Mouse (Mus musculus) midbrain, postnatal 0 days (tissue): ENCODE data around the gene Dolk. TPM values are rescaled to one million over a fixed set of nuclear protein-coding genes. Genes with fewer than 3 reads are reported as not detected.
A peak's percentile ranks its signal among the peaks of the same experiment; 100 is the strongest.

Source experiments
- ATAC-seq: fragments of 200-750 bp; cut with Nextera tagmentation; 2 replicates; pipeline ENCODE4 v1.8.0; 2017; ENCODE audit warnings: moderate number of reproducible peaks, mild to moderate bottlenecking, moderate TSS enrichment, moderate library complexity; ENCODE audit not compliant: low FRiP score
- DNase-seq: peaks from one replicate; pipeline ENCODE4 v3.0.0-alpha.2; 2015; ENCODE audit warnings: low spot score
- H3K27ac ChIP-seq: fragments of 300-500 bp; sonication (generic); 2 replicates; pipeline ENCODE4 v1.5.1; 2014; ENCODE audit warnings: low read depth, mild to moderate bottlenecking, low read length, mixed read lengths
- H3K27me3 ChIP-seq: fragments of 300-500 bp; sonication (generic); 2 replicates; pipeline ENCODE4 v1.6.1; 2014; ENCODE audit warnings: low read length, control low read depth, mixed read lengths; ENCODE audit not compliant: insufficient read depth
- H3K36me3 ChIP-seq: fragments of 300-500 bp; sonication (generic); 2 replicates; pipeline ENCODE4 v1.6.1; 2014; ENCODE audit warnings: low read length, control low read depth, mixed read lengths; ENCODE audit not compliant: insufficient read depth
- H3K4me1 ChIP-seq: fragments of 300-500 bp; sonication (generic); 2 replicates; pipeline ENCODE4 v1.6.1; 2014; ENCODE audit warnings: mild to moderate bottlenecking, control low read depth, antibody characterized with exemption, low read length, mixed read lengths; ENCODE audit not compliant: insufficient read depth
- H3K4me2 ChIP-seq: fragments of 300-500 bp; sonication (generic); 2 replicates; pipeline ENCODE4 v1.6.1; 2014; ENCODE audit warnings: low read depth, mild to moderate bottlenecking, low read length, mixed read lengths; ENCODE audit not compliant: poor library complexity, severe bottlenecking
- H3K4me3 ChIP-seq: fragments of 300-500 bp; sonication (generic); 2 replicates; pipeline ENCODE4 v1.5.1; 2014; ENCODE audit warnings: low read depth, mild to moderate bottlenecking, low read length, moderate library complexity
- H3K9ac ChIP-seq: fragments of 300-500 bp; sonication (generic); replicated peaks from 2 replicates; pipeline ENCODE4 v1.6.1; 2014; ENCODE audit warnings: mild to moderate bottlenecking, low read length, moderate library complexity, mixed read lengths; ENCODE audit not compliant: poor library complexity, severe bottlenecking
- H3K9me3 ChIP-seq: fragments of 300-500 bp; sonication (generic); 2 replicates; pipeline ENCODE4 v1.6.1; 2016; ENCODE audit warnings: low read length, control low read depth
- CTCF ChIP-seq: IDR thresholded peaks from 2 replicates; pipeline ENCODE4 v1.5.1; 2016; ENCODE audit warnings: antibody characterized with exemption, mild to moderate bottlenecking
- WGBS: fragments of 180-500 bp; shearing (Covaris S2); extraction: QIAGEN DNeasy Blood & Tissue Kit; methylation state at CpG from one replicate; pipeline ENCODE4 v1.1.7; 2014; 5-methylcytosine and 5-hydroxymethylcytosine counted together
- polyA plus RNA-seq: library from polyadenylated mRNA; unstranded; fragments of >200 nt; fragmentation: Nextera tagmentation; extraction: Ambion mirVana; gene quantifications from 2 replicates; pipeline ENCODE4 v1.2.1, GENCODE M21; 2015
- total RNA-seq: library from RNA; depleted of rRNA; stranded (reverse); fragments of >200 nt; gene quantifications from 2 replicates; pipeline ENCODE4 v1.2.3, GENCODE M21; 2014

The Dolk gene
- total and polyA plus RNA-seq, 2 experiments from 2014 or later, result 38.7 to 44.7 TPM

GRCm38 (mm10) chr2:30266392-30266941, 19.7 kb downstream of the Dolk start:
- H3K9ac ChIP-seq, result no peak overlapping the region
- no peak for ATAC-seq

DNA sequence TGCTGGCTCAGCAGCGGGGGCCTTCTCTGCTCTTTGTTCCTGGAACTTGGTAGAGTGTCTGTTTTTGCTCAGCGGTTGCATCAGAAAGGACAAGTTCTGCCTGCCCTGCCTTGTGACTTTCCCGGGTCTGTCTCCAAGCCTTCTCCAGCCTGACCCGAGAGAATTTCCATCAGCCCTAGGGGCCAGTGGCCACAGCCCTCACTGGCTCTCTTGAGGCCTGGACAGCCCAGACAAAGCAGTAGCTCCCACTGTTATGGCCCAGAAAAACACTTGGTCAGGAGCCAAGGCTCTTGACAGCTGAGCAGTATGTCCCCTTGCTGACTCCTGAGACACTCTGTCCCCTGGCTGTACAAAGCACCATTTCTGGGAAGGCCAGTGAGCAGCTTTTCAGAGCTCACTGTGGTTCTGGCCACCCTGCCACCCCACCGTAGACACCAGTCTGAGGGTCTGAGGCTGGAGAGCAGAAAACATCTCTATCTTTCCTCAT, 20.3 kb downstream of the Dolk start, which contains the start of gene Phyhd1:
Gene Phyhd1 (plus strand): TSS at position 437 of the 487 bp plus-strand sequence.
- WGBS, result 30% methylated on average over 5 of the region's 5 CpGs
- H3K27ac ChIP-seq, result peak within 1 kb of the TSS; percentile 73
- ATAC-seq (peak; percentile 52; the same call in 1 of the 2 replicates), DNase-seq (peak; percentile 92)
- peaks cover 3% of the 10 kb centered on the region; the same call in 1 of the 2 replicates for H3K4me1 ChIP-seq
- no peak within 1 kb of the TSS for H3K4me2 ChIP-seq
- no peak within 1 kb of the TSS for H3K9ac ChIP-seq
- H3K27me3 ChIP-seq, result no peaks in the 10 kb centered on the region
- H3K4me3 ChIP-seq, result no peak within 1 kb of the TSS
- TF ChIP-seq CTCF, result no peak
- H3K9me3 ChIP-seq, result no peaks in the 10 kb centered on the region
- H3K36me3 ChIP-seq, result peaks cover 38% of the 10 kb centered on the region

More at GRCm38 (mm10) chr2:30266392-30266941, 19.7 kb downstream of the Dolk start:
- Histone ChIP-seq H3K4me1 (peaks cover 3% of the 10 kb centered on the region; the same call in 1 of the 2 replicates), H3K4me2 (no peak overlapping the region), H3K36me3 (peaks cover 36% of the 10 kb centered on the region), H3K9me3 (no peaks in the 10 kb centered on the region), H3K27ac (peak overlapping the region; percentile 73), H3K4me3 (no peak overlapping the region), H3K27me3 (no peaks in the 10 kb centered on the region)
- WGBS, result 12% methylated on average over 4 of the region's 4 CpGs
- DNase-seq, result peak; percentile 50
- TF ChIP-seq CTCF, result no peak

DNA sequence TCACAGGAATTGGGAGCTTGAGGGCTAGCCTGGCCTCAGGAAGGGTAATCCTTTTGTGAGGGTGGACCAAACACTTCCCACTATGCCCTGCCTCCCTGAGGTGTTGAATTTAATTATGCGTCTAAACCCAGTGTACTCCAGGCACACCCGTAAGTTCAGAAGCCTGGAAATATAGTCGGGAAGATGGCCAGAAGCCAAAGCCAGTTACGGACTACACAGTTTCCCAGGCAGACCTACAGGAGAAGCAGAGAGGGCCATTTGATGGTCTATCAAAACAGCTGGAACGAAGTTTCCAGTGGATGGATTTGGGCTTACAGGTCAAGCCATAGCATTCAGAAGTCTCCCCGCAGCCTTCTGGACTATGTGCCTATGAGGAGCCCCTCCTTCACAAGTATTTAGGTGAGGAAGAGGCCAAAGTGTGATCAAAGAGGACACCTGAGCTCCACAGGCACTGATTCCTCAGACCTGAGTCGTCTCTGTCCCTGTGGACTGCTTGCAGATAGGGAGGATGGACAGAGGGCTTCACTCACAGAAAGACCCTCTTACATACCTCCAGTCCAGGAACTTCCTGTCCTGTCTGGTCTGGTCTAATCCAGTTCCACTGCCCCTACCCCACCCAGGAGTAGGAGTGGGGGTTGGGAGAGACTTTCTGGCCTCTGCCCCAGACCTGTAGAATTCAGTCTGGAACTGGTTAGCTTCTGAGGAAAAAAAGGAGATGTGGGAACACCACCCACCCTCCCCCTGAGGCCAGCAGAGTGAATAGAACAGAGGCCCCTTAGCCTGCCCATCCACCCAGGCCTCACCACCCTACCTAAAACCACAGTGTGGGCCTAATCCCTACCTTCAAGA, 21.2 kb downstream of the Dolk start:
- Histone ChIP-seq H3K4me3 (no peak overlapping the region), H3K9ac (no peak overlapping the region), H3K27me3 (no peaks in the 10 kb centered on the region), H3K4me2 (no peak overlapping the region), H3K27ac (peak overlapping the region; percentile 73), H3K4me1 (peaks cover 3% of the 10 kb centered on the region; the same call in 1 of the 2 replicates), H3K36me3 (peaks cover 42% of the 10 kb centered on the region), H3K9me3 (no peaks in the 10 kb centered on the region)
- DNase-seq, result no peak
- TF ChIP-seq CTCF, result no peak
- ATAC-seq, result no peak
- 69% methylated on average over 7 of the region's 7 CpGs for WGBS

- H3K27me3 ChIP-seq, result no peaks in the 10 kb centered on the region
- DNase-seq (no peak), ATAC-seq (no peak)
- H3K27ac ChIP-seq, result no peak overlapping the region
- H3K9ac ChIP-seq, result no peak overlapping the region
- H3K4me2 ChIP-seq, result no peak overlapping the region
- H3K4me3 ChIP-seq, result no peak overlapping the region
- TF ChIP-seq CTCF, result no peak
- peaks cover 3% of the 10 kb centered on the region; the same call in 1 of the 2 replicates for H3K4me1 ChIP-seq
- no peaks in the 10 kb centered on the region for H3K9me3 ChIP-seq
- 96% methylated on average over 6 of the region's 6 CpGs for WGBS
- H3K36me3 ChIP-seq, result peaks cover 46% of the 10 kb centered on the region
Observed at GRCm38 (mm10) chr2:30263811-30264210, 22.3 kb downstream of the Dolk start.

GRCm38 (mm10) chr2:30262840-30263441, 23.2 kb downstream of the Dolk start:
- no peaks in the 10 kb centered on the region for H3K9me3 ChIP-seq
- no peak overlapping the region for H3K4me2 ChIP-seq
- peaks cover 3% of the 10 kb centered on the region; the same call in 1 of the 2 replicates for H3K4me1 ChIP-seq
- TF ChIP-seq CTCF, result no peak
- H3K27me3 ChIP-seq, result no peaks in the 10 kb centered on the region
- ATAC-seq (no peak), DNase-seq (peak; percentile 91)
- H3K4me3 ChIP-seq, result no peak overlapping the region
- H3K36me3 ChIP-seq, result peaks cover 54% of the 10 kb centered on the region
- 52% methylated on average over 4 of the region's 4 CpGs for WGBS
- no peak overlapping the region for H3K27ac ChIP-seq
- no peak overlapping the region for H3K9ac ChIP-seq
